Mouse (Mus musculus) megakaryocyte, embryonic 14.5 days (primary cell): ENCODE results near the gene Lig4.

ENCODE experiments used
- FLI1 ChIP-seq: IDR thresholded peaks from 2 replicates; pipeline ENCODE4 v1.6.1; 2012; ENCODE audit warnings: low read length, inconsistent platforms, mixed read lengths
- GATA1 ChIP-seq: IDR thresholded peaks from 3 replicates; pipeline ENCODE4 v1.6.1; 2012; ENCODE audit warnings: mixed read lengths, low read length, inconsistent platforms, borderline replicate concordance

DNA sequence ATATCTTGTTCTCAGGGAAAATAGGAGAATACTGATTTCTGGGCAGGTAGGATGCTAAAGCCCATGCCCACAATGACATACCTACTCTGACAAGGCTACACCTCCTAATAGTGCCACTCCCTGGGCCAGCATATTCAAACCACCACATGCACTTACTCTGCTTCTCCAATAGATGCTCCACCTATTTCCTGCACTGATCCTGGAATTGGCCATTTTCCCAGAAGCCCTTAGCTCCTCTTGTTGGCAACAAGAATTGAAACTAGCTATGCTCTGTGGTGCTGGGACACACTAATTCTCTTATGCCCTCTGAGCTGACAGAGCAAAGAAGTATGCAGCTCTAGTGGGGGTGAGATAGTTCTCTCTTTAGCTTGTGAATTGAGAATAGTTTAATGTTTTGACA is 44.8 kb downstream of the Lig4 start:
- TF ChIP-seq GATA1: no peak
- TF ChIP-seq FLI1: no peak
